Mouse (Mus musculus): ENCODE results near the gene Krt73.

- no peak for TF ChIP-seq GATA1 (IDR thresholded peaks at IDR 0.05; ENCODE audit: low read length)
- TF ChIP-seq TAL1 (IDR thresholded peaks at IDR 0.05; ENCODE audit: low read length) = no peak
Measured at GRCm38 (mm10) chr15:101817875-101818274, 15.7 kb upstream of the Krt73 start, which contains the start of gene Krt2.

All from erythroblast, embryonic 14.5 days (primary cell).